Mouse (Mus musculus): ENCODE data around the gene Gm36210. TPM values are rescaled to one million over a fixed set of nuclear protein-coding genes. Genes with fewer than 3 reads are reported as not detected.
"Not testable (repeated sequence)": the region's sequence is repeated elsewhere in the genome, so short reads cannot be mapped to it uniquely, and the experiment has no call there.

Gene Gm36210
- total and polyA plus RNA-seq, 2 experiments from 2014 or later, result 0.08 to 0.88 TPM

DNA sequence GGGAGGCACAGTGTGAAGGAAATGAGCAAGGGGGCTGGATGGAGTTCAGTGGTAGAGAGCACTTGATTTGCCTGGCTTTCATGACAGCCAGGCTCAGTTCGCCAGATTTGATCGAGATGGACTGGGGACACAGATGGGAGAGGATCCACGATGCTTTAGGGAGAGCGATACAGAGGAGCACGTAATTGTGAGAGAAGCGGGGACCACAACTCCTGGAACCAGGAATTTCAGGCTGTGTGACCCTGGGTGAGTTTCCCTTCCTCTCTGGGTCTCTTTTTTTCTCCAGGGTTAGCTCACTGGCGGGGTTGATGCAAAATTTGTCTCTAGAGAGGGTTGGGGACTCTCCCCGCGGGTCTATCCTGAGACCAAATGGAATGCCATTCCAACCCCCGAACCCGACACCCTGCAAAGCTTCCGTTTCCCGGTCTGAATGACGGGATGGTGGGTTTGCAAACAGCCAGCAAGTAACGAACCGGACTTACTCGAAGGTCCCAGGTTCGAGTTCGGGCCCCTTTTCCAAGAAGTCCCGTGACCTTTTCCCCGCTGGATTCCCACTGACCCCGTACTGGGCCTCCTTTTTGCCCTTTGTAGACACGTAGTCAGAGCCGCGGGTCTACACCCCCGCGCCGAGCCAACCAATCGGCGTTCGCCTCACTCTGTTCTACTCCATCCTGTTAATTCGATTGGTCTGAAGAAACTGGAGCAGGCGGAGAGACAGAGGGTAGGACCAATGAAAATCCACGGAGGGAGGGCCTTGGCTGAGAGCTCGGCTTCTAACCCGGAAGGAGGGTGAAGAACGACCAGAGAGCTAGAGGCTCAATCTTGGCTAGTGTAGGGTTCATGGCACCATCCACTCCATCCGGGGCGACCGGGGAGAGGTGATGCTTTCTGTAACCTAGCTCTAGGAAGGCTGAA, 40.5 kb downstream of the Gm36210 start:
- H3K27me3 ChIP-seq (ENCODE audit: control insufficient read depth, insufficient read depth, low read length), result no peaks in the 10 kb centered on the region
- peak overlapping the region; percentile 63 for H3K9ac ChIP-seq (replicated peaks; ENCODE audit: low read depth, low read length)
- peak overlapping the region; percentile 86 for H3K27ac ChIP-seq (ENCODE audit: low read depth)
- peaks cover 20% of the 10 kb centered on the region for H3K4me1 ChIP-seq (ENCODE audit: control insufficient read depth, insufficient read depth)
- TF ChIP-seq CTCF (IDR thresholded peaks at IDR 0.05; ENCODE audit: low read depth) (no peak), EP300 (IDR thresholded peaks at IDR 0.05; ENCODE audit: low read depth) (no peak)
- H3K4me2 ChIP-seq (ENCODE audit: low read depth, low read length), result peak overlapping the region; percentile 71
- H3K36me3 ChIP-seq (replicated peaks; ENCODE audit: control insufficient read depth, insufficient read depth, low read length), result no peaks in the 10 kb centered on the region
- WGBS, result 3% methylated on average over 40 of the region's 40 CpGs
- peak; percentile 98 for DNase-seq (ENCODE audit: low spot score)
- peak; percentile 100 for ATAC-seq (ENCODE audit: insufficient read depth, low read depth)
- peak overlapping the region; percentile 58 for H3K4me3 ChIP-seq (ENCODE audit: low read depth, low read length)
- H3K9me3 ChIP-seq (replicated peaks; ENCODE audit: control insufficient read depth, low read length), result no peaks in the 10 kb centered on the region

DNA sequence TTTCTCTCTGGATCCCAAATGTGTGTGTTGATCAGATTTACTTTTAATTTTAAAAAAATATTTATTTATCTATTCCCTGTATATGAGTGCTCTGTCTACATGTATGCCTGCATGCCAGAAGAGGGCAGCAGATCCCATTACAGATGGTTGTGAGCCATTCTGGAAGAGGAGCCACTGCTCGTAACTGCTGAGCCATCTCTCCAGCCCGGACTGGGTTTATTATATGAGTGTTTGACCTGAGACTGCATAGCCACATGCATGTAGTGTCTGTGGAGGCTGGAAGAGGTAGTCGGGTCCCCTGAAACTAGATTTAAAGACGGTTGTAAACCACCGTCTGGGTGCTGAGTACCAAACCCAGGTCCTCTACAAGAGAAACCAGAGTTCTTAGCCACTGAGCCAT, 41.2 kb downstream of the Gm36210 start:
- no peak overlapping the region for H3K9ac ChIP-seq (replicated peaks; ENCODE audit: low read depth, low read length)
- DNase-seq (ENCODE audit: low spot score) (peak; percentile 42), ATAC-seq (ENCODE audit: insufficient read depth, low read depth) (no peak)
- H3K27me3 ChIP-seq (ENCODE audit: control insufficient read depth, insufficient read depth, low read length), result no peaks in the 10 kb centered on the region
- H3K4me2 ChIP-seq (ENCODE audit: low read depth, low read length), result peak overlapping the region; percentile 71
- no peaks in the 10 kb centered on the region for H3K9me3 ChIP-seq (replicated peaks; ENCODE audit: control insufficient read depth, low read length)
- peaks cover 20% of the 10 kb centered on the region for H3K4me1 ChIP-seq (ENCODE audit: control insufficient read depth, insufficient read depth)
- H3K36me3 ChIP-seq (replicated peaks; ENCODE audit: control insufficient read depth, insufficient read depth, low read length), result no peaks in the 10 kb centered on the region
- TF ChIP-seq EP300 (IDR thresholded peaks at IDR 0.05; ENCODE audit: low read depth) (no peak), CTCF (IDR thresholded peaks at IDR 0.05; ENCODE audit: low read depth) (peak; percentile 57)
- peak overlapping the region; percentile 71; the same call in 1 of the 2 replicates for H3K27ac ChIP-seq (ENCODE audit: low read depth)
- 59% methylated on average over 5 of the region's 5 CpGs for WGBS
- peak overlapping the region; percentile 58; the same call in 1 of the 2 replicates for H3K4me3 ChIP-seq (ENCODE audit: low read depth, low read length)

DNA sequence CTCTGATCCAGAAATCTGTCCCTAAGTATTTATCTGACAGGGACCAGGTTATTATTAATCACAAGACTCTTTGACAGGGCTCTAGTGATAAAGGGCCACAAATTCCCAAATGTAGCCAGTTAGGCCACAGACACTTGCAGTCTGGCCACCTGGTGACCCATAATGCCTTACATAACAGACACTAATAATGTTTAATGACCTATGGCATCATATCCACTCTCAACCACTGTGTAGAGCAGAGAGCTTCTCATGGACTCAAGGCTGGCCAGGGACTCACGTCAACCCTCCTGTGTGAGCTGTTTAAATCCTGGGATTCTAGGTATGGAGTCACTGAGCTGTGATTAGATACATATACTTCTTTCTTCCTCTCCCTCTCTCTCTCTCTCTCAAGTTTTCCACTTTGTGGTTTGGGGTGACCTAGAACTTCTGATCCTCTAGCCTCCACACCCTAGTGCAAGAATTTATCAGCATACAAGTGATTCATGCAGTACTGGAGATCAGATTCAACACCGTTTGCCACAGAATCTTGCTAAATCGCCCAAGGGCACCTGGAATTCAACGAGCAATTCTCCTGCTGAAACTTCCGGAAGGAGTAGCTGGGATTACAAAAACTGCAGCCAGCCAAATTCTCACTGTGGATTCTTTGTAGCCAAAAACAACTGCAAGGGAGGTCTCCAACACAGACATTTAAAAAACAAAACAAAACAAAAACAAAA, 42.0 kb downstream of the Gm36210 start:
- Histone ChIP-seq H3K27me3 (ENCODE audit: control insufficient read depth, insufficient read depth, low read length) (no peaks in the 10 kb centered on the region), H3K4me1 (ENCODE audit: control insufficient read depth, insufficient read depth) (peaks cover 20% of the 10 kb centered on the region), H3K27ac (ENCODE audit: low read depth) (peak overlapping the region; percentile 59; the same call in 1 of the 2 replicates), H3K9me3 (replicated peaks; ENCODE audit: control insufficient read depth, low read length) (no peaks in the 10 kb centered on the region), H3K9ac (replicated peaks; ENCODE audit: low read depth, low read length) (no peak overlapping the region), H3K36me3 (replicated peaks; ENCODE audit: control insufficient read depth, insufficient read depth, low read length) (no peaks in the 10 kb centered on the region), H3K4me2 (ENCODE audit: low read depth, low read length) (no peak overlapping the region), H3K4me3 (ENCODE audit: low read depth, low read length) (no peak overlapping the region)
- ATAC-seq (ENCODE audit: insufficient read depth, low read depth), result no peak
- TF ChIP-seq EP300 (IDR thresholded peaks at IDR 0.05; ENCODE audit: low read depth) (no peak), CTCF (IDR thresholded peaks at IDR 0.05; ENCODE audit: low read depth) (no peak)
- no peak for DNase-seq (ENCODE audit: low spot score)
- WGBS, result 84% methylated on average over 5 of the region's 5 CpGs

DNA sequence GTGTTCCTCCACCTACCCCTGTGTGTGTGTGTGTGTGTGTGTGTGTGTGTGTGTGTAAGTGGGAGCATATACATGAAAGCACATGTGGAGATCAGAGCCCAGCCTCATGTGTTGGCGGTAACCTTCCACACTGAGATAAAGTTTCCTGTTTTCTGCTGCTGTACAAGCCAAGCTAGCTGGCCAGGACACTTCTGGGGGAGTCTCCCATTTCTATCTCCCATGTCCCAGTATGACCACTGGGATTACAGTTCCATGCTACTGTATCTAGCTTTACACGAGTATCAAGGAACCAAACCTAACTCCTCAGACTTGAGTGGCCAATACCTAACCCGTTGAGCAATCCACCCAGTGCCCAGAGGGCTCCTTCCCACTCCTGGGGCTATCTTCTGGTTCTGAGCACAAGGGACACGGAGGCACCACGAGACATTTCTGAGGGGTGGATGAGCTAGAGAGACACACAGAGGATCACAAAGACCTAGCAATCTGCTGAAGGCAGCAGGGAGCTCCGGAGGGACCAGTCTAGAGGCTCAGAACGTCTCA, 42.7 kb downstream of the Gm36210 start:
- no peak overlapping the region for H3K4me2 ChIP-seq (ENCODE audit: low read depth, low read length)
- no peaks in the 10 kb centered on the region for H3K9me3 ChIP-seq (replicated peaks; ENCODE audit: control insufficient read depth, low read length)
- DNase-seq (ENCODE audit: low spot score), result no peak
- H3K4me1 ChIP-seq (ENCODE audit: control insufficient read depth, insufficient read depth), result peaks cover 20% of the 10 kb centered on the region
- H3K27me3 ChIP-seq (ENCODE audit: control insufficient read depth, insufficient read depth, low read length), result no peaks in the 10 kb centered on the region
- H3K9ac ChIP-seq (replicated peaks; ENCODE audit: low read depth, low read length), result no peak overlapping the region
- H3K4me3 ChIP-seq (ENCODE audit: low read depth, low read length), result no peak overlapping the region
- TF ChIP-seq CTCF (IDR thresholded peaks at IDR 0.05; ENCODE audit: low read depth), result no peak
- no peak for TF ChIP-seq EP300 (IDR thresholded peaks at IDR 0.05; ENCODE audit: low read depth)
- no peak for ATAC-seq (ENCODE audit: insufficient read depth, low read depth)
- no peaks in the 10 kb centered on the region for H3K36me3 ChIP-seq (replicated peaks; ENCODE audit: control insufficient read depth, insufficient read depth, low read length)
- peak overlapping the region; percentile 59 for H3K27ac ChIP-seq (ENCODE audit: low read depth)
- 65% methylated on average over 7 of the region's 7 CpGs for WGBS

DNA sequence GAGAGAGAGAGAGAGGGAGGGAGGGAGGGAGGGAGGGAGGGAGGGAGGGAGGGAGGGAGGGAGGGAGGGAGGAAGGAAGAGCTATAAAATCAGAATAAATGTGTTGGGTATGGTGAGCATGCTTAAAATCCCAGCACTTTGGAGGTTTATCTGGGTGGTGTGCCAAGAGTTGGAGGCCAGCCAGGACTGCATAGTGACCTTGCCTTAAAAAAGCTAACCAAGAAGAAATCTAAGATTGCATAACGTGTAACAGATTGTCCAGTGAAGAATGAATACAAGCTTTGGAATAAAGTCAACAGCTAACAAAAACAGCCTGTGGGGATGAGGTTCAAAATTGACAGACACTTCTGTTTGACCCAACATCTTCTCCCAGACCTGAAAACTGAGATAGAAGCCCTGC, 43.3 kb downstream of the Gm36210 start:
- peak overlapping the region; percentile 59 for H3K27ac ChIP-seq (ENCODE audit: low read depth)
- no peaks in the 10 kb centered on the region for H3K27me3 ChIP-seq (ENCODE audit: control insufficient read depth, insufficient read depth, low read length)
- 10% methylated on average over 1 of the region's 1 CpGs for WGBS
- DNase-seq (ENCODE audit: low spot score) (peak; percentile 30), ATAC-seq (ENCODE audit: insufficient read depth, low read depth) (no peak)
- no peak overlapping the region for H3K4me2 ChIP-seq (ENCODE audit: low read depth, low read length)
- no peaks in the 10 kb centered on the region for H3K36me3 ChIP-seq (replicated peaks; ENCODE audit: control insufficient read depth, insufficient read depth, low read length)
- no peaks in the 10 kb centered on the region for H3K9me3 ChIP-seq (replicated peaks; ENCODE audit: control insufficient read depth, low read length)
- H3K4me3 ChIP-seq (ENCODE audit: low read depth, low read length), result no peak overlapping the region
- H3K9ac ChIP-seq (replicated peaks; ENCODE audit: low read depth, low read length), result no peak overlapping the region
- peaks cover 18% of the 10 kb centered on the region for H3K4me1 ChIP-seq (ENCODE audit: control insufficient read depth, insufficient read depth)
- TF ChIP-seq EP300 (IDR thresholded peaks at IDR 0.05; ENCODE audit: low read depth) (no peak), CTCF (IDR thresholded peaks at IDR 0.05; ENCODE audit: low read depth) (no peak)

DNA sequence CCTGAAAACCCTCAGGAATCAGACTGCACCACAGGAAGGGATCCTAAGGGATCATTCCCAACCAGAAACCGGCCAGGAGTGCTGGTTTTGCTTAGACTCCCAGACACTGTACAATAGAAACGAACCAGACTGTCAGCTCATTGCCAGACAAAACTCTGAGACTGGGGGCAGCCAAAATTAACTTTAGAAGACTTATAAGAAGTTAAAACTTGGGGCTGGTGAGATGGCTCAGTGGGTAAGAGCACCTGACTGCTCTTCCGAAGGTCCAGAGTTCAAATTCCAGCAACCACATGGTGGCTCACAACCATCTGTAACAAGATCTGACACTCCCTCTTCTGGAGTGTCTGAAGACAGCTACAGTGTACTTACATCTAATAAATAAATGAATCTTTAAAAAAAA, 45.4 kb downstream of the Gm36210 start:
- ATAC-seq (ENCODE audit: insufficient read depth, low read depth); H3K9me3 ChIP-seq (replicated peaks; ENCODE audit: control insufficient read depth, low read length); H3K4me3 ChIP-seq (ENCODE audit: low read depth, low read length); H3K4me2 ChIP-seq (ENCODE audit: low read depth, low read length); H3K27ac ChIP-seq (ENCODE audit: low read depth); H3K9ac ChIP-seq (replicated peaks; ENCODE audit: low read depth, low read length); H3K36me3 ChIP-seq (replicated peaks; ENCODE audit: control insufficient read depth, insufficient read depth, low read length); DNase-seq (ENCODE audit: low spot score); H3K4me1 ChIP-seq (ENCODE audit: control insufficient read depth, insufficient read depth); H3K27me3 ChIP-seq (ENCODE audit: control insufficient read depth, insufficient read depth, low read length): not testable (repeated sequence)
- 88% methylated on average over 3 of the region's 3 CpGs for WGBS
